16 mouse cellular contexts compared by ENCODE assay signal in genomic region chr7:137130211-137130610, GRCm38 (mm10).
"Had no signal": no experiment of that assay in that cellular context is flagged by ENCODE, and none has a peak within 500 bp of the region (broad histone marks: within the 10 kb centered on the region; RNA-seq: fewer than 3 reads in every experiment).

No protein-coding gene starts in this region.

- H3K4me1 ChIP-seq: midbrain, embryonic 10.5 days; midbrain, embryonic 12.5 days; neural tube, embryonic 13.5 days; neural tube, embryonic 15.5 days; stomach, embryonic 15.5 days had no signal

- H3K4me3 ChIP-seq: midbrain, embryonic 10.5 days; midbrain, embryonic 12.5 days; myocyte; neural tube, embryonic 13.5 days; neural tube, embryonic 15.5 days; stomach, embryonic 15.5 days had no signal

- H3K9me3 ChIP-seq: midbrain, embryonic 10.5 days; midbrain, embryonic 12.5 days; neural tube, embryonic 13.5 days; neural tube, embryonic 15.5 days; stomach, embryonic 15.5 days had no signal

- H3K36me3 ChIP-seq: midbrain, embryonic 10.5 days; midbrain, embryonic 12.5 days; neural tube, embryonic 13.5 days; neural tube, embryonic 15.5 days; stomach, embryonic 15.5 days had no signal

- DNase-seq: lung, adult 18-20 months; lung, embryonic 14.5 days; lung, postnatal 10 days; lung, postnatal 4 days; midbrain, embryonic 14.5 days; right cerebral cortex, postnatal 14 days; thymus, adult 2 months; thymus, postnatal 25 days; thymus, postnatal 4 days had no signal

- H3K27me3 ChIP-seq: midbrain, embryonic 12.5 days; neural tube, embryonic 13.5 days; neural tube, embryonic 15.5 days; stomach, embryonic 15.5 days had no signal

- H3K27ac ChIP-seq: midbrain, embryonic 10.5 days; midbrain, embryonic 12.5 days; neural tube, embryonic 13.5 days; neural tube, embryonic 15.5 days; stomach, embryonic 15.5 days; stomach, postnatal 0 days had no signal
